Mouse (Mus musculus) lung, embryonic 14.5 days (tissue): Measurements from ENCODE around the gene Defb42. TPM values are rescaled to one million over a fixed set of nuclear protein-coding genes. Genes with fewer than 3 reads are reported as not detected.

Experiments
- ATAC-seq: fragments of 200-750 bp; cut with Nextera tagmentation; 2 replicates; pipeline ENCODE4 v1.8.0; 2017; ENCODE audit warnings: mild to moderate bottlenecking, moderate TSS enrichment, moderate library complexity; ENCODE audit not compliant: insufficient read depth
- DNase-seq: peaks from one replicate; pipeline ENCODE4 v3.0.0-alpha.2; 2015
- H3K27ac ChIP-seq: fragments of 300-500 bp; sonication (generic); 2 replicates; pipeline ENCODE4 v1.5.1; 2014; ENCODE audit warnings: low read depth, mild to moderate bottlenecking, moderate library complexity
- H3K27me3 ChIP-seq: fragments of 300-500 bp; sonication (generic); 2 replicates; pipeline ENCODE4 v1.6.1; 2014; ENCODE audit warnings: low read length, control low read depth; ENCODE audit not compliant: insufficient read depth
- H3K36me3 ChIP-seq: fragments of 300-500 bp; sonication (generic); 2 replicates; pipeline ENCODE4 v1.6.1; 2014; ENCODE audit warnings: control low read depth; ENCODE audit not compliant: insufficient read depth
- H3K4me1 ChIP-seq: fragments of 300-500 bp; sonication (generic); 2 replicates; pipeline ENCODE4 v1.6.1; 2014; ENCODE audit warnings: antibody characterized with exemption, control low read depth; ENCODE audit not compliant: insufficient read depth
- H3K4me2 ChIP-seq: fragments of 300-500 bp; sonication (generic); 2 replicates; pipeline ENCODE4 v1.6.1; 2014; ENCODE audit warnings: mild to moderate bottlenecking
- H3K4me3 ChIP-seq: fragments of 300-500 bp; sonication (generic); 2 replicates; pipeline ENCODE4 v1.5.1; 2014; ENCODE audit warnings: low read depth, low read length
- H3K9ac ChIP-seq: fragments of 300-500 bp; sonication (generic); 2 replicates; pipeline ENCODE4 v1.6.1; 2014
- H3K9me3 ChIP-seq: fragments of 300-500 bp; sonication (generic); 2 replicates; pipeline ENCODE4 v1.6.1; 2016; ENCODE audit warnings: low read depth, low read length, control low read depth
- CTCF ChIP-seq: IDR thresholded peaks from 2 replicates; pipeline ENCODE4 v1.5.1; 2016; ENCODE audit warnings: antibody characterized with exemption, low read depth
- WGBS: fragments of 180-500 bp; shearing (Covaris S2); extraction: QIAGEN DNeasy Blood & Tissue Kit; methylation state at CpG from one replicate; pipeline ENCODE4 v1.1.7; 2014; 5-methylcytosine and 5-hydroxymethylcytosine counted together
- polyA plus RNA-seq: library from polyadenylated mRNA; unstranded; fragments of >200 nt; fragmentation: Nextera tagmentation; extraction: Ambion mirVana; gene quantifications from 2 replicates; pipeline ENCODE4 v1.2.1, GENCODE M21; 2014

The Defb42 gene
- polyA plus RNA-seq, 1 experiment from 2014 or later = not detected

GRCm38 (mm10) chr14:63066630-63067310 is 20.0 kb downstream of the Defb42 start:
- Histone ChIP-seq H3K27ac (no peak overlapping the region; the same call in 1 of the 2 replicates), H3K4me3 (no peak overlapping the region), H3K9ac (no peak overlapping the region), H3K4me2 (no peak overlapping the region), H3K9me3 (no peaks in the 10 kb centered on the region), H3K36me3 (no peaks in the 10 kb centered on the region), H3K27me3 (peaks cover 3% of the 10 kb centered on the region; the same call in 1 of the 2 replicates), H3K4me1 (no peaks in the 10 kb centered on the region)
- WGBS = 24% methylated on average over 16 of the region's 16 CpGs
- TF ChIP-seq CTCF = peak; percentile 92
- DNase-seq = peak; percentile 93
- no peak for ATAC-seq

GRCm38 (mm10) chr14:63067708-63068107 is 20.9 kb downstream of the Defb42 start:
- no peak for DNase-seq
- no peak for TF ChIP-seq CTCF
- Histone ChIP-seq H3K4me2 (no peak overlapping the region), H3K27ac (no peak overlapping the region; the same call in 1 of the 2 replicates), H3K4me3 (no peak overlapping the region), H3K9ac (no peak overlapping the region), H3K4me1 (no peaks in the 10 kb centered on the region), H3K27me3 (peaks cover 4% of the 10 kb centered on the region; the same call in 1 of the 2 replicates), H3K9me3 (no peaks in the 10 kb centered on the region), H3K36me3 (no peaks in the 10 kb centered on the region)
- peak; percentile 38; the same call in 1 of the 2 replicates for ATAC-seq
- 8% methylated on average over 15 of the region's 15 CpGs for WGBS

Other genes starting within 250 kb of the Defb42 start
- 10.0 and 10.2 TPM in 2 replicates for gene Wdfy2, start 209.3 kb upstream of the Defb42 start, polyA plus RNA-seq
- gene Defb48, start 62.5 kb upstream of the Defb42 start, polyA plus RNA-seq = not detected in 2 replicates
- gene Defb47, start 48.9 kb upstream of the Defb42 start, polyA plus RNA-seq = not detected in 2 replicates
- gene Defb43, start 35.2 kb upstream of the Defb42 start, polyA plus RNA-seq = not detected in 2 replicates
- gene Defb30, start 3.0 kb downstream of the Defb42 start, polyA plus RNA-seq = not detected in 2 replicates